Mouse (Mus musculus): Measurements from ENCODE around the gene Grn.

- no peak for TF ChIP-seq CTCF (IDR thresholded peaks at IDR 0.05; ENCODE audit: low read depth)
- TF ChIP-seq EP300 (IDR thresholded peaks at IDR 0.05; ENCODE audit: low read depth): no peak
Measured at GRCm38 (mm10) chr11:102394421-102395124, 35.5 kb upstream of the Grn start.
